8 mouse cellular contexts compared by ENCODE assay signal in the genomic region with DNA sequence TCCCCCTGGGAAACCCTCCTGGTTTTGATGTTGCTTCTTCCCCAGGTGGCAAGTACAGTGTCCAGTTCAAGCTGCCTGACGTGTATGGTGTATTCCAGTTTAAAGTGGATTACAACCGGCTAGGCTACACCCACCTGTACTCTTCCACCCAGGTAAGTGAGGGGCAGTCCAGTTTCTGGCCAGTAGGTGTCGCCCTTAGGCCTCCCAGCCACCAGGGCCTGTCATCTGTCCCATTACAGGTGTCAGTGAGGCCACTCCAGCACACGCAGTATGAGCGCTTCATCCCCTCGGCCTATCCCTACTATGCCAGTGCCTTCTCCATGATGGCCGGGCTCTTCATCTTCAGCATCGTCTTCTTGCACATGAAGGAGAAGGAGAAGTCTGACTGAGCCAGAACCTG. TPM values are rescaled to one million over a fixed set of nuclear protein-coding genes. Genes with fewer than 3 reads are reported as not detected.
DNase-seq lines count a peak whose midpoint lies in the region; ATAC-seq and TF ChIP-seq lines count a peak whose summit lies in the region.

No protein-coding gene starts in this region.

- TF ChIP-seq EP300 in liver, postnatal 0 days (IDR thresholded peaks at IDR 0.05; ENCODE audit: low read depth), result no peak

- H3K27ac ChIP-seq in neural tube, embryonic 13.5 days (replicated peaks), result no peak overlapping the region
- H3K27ac ChIP-seq in embryonic facial prominence, embryonic 14.5 days (replicated peaks; ENCODE audit: low read depth, low read length), result no peak overlapping the region
- no peak overlapping the region for H3K27ac ChIP-seq in intestine, embryonic 16.5 days (ENCODE audit: low read length)
- no peak overlapping the region for H3K27ac ChIP-seq in liver, postnatal 0 days (ENCODE audit: low read depth)
- H3K27ac ChIP-seq in small intestine, adult 2 months (ENCODE audit: insufficient read depth, low read depth, low read length), result no peak overlapping the region

- H3K9ac ChIP-seq in neural tube, embryonic 13.5 days, result no peak overlapping the region
- no peak overlapping the region for H3K9ac ChIP-seq in embryonic facial prominence, embryonic 14.5 days (ENCODE audit: low read depth, low read length)
- H3K9ac ChIP-seq in intestine, embryonic 16.5 days (ENCODE audit: low read depth, low read length), result no peak overlapping the region
- H3K9ac ChIP-seq in liver, postnatal 0 days (replicated peaks), result no peak overlapping the region

- no peak for TF ChIP-seq POLR2A in small intestine, adult 2 months (IDR thresholded peaks at IDR 0.05; ENCODE audit: low read depth, low read length)

- H3K4me3 ChIP-seq in neural tube, embryonic 13.5 days, result no peak overlapping the region
- no peak overlapping the region for H3K4me3 ChIP-seq in embryonic facial prominence, embryonic 14.5 days (ENCODE audit: low read depth, low read length)
- no peak overlapping the region for H3K4me3 ChIP-seq in intestine, embryonic 16.5 days (ENCODE audit: low read length)
- H3K4me3 ChIP-seq in liver, postnatal 0 days (ENCODE audit: low read depth, low read length), result no peak overlapping the region
- H3K4me3 ChIP-seq in small intestine, adult 2 months (ENCODE audit: low read depth, low read length), result no peak overlapping the region

- no peaks in the 10 kb centered on the region for H3K27me3 ChIP-seq in neural tube, embryonic 13.5 days
- no peaks in the 10 kb centered on the region for H3K27me3 ChIP-seq in embryonic facial prominence, embryonic 14.5 days (replicated peaks; ENCODE audit: control insufficient read depth, insufficient read depth, low read length)
- H3K27me3 ChIP-seq in intestine, embryonic 16.5 days (replicated peaks; ENCODE audit: control insufficient read depth, insufficient read depth, low read length), result no peaks in the 10 kb centered on the region
- no peaks in the 10 kb centered on the region for H3K27me3 ChIP-seq in liver, postnatal 0 days (ENCODE audit: insufficient read depth, low read length)
- no peaks in the 10 kb centered on the region for H3K27me3 ChIP-seq in small intestine, adult 2 months (ENCODE audit: control insufficient read depth, insufficient read depth, low read length)

- peaks cover 4% of the 10 kb centered on the region; the same call in 1 of the 2 replicates for H3K4me1 ChIP-seq in neural tube, embryonic 13.5 days (replicated peaks)
- H3K4me1 ChIP-seq in embryonic facial prominence, embryonic 14.5 days (ENCODE audit: control insufficient read depth, insufficient read depth, low read length), result no peaks in the 10 kb centered on the region
- H3K4me1 ChIP-seq in intestine, embryonic 16.5 days (ENCODE audit: control insufficient read depth, insufficient read depth, low read length), result no peaks in the 10 kb centered on the region
- H3K4me1 ChIP-seq in liver, postnatal 0 days (ENCODE audit: insufficient read depth), result no peaks in the 10 kb centered on the region
- H3K4me1 ChIP-seq in small intestine, adult 2 months (ENCODE audit: control insufficient read depth, insufficient read depth, insufficient read length, low read length), result peaks cover 5% of the 10 kb centered on the region

- H3K36me3 ChIP-seq in neural tube, embryonic 13.5 days, result peaks cover 90% of the 10 kb centered on the region
- peaks cover 80% of the 10 kb centered on the region for H3K36me3 ChIP-seq in embryonic facial prominence, embryonic 14.5 days (ENCODE audit: control insufficient read depth, insufficient read depth, low read length)
- H3K36me3 ChIP-seq in intestine, embryonic 16.5 days (ENCODE audit: control insufficient read depth, insufficient read depth, low read length), result peaks cover 34% of the 10 kb centered on the region
- peaks cover 79% of the 10 kb centered on the region for H3K36me3 ChIP-seq in liver, postnatal 0 days (replicated peaks; ENCODE audit: insufficient read depth, low read length)
- H3K36me3 ChIP-seq in small intestine, adult 2 months (ENCODE audit: control insufficient read depth, insufficient read depth, low read length), result peaks cover 53% of the 10 kb centered on the region

- ATAC-seq in neural tube, embryonic 13.5 days (ENCODE audit: low read depth), result peak; percentile 41
- peak; percentile 74 for ATAC-seq in embryonic facial prominence, embryonic 14.5 days (ENCODE audit: low read depth)
- ATAC-seq in intestine, embryonic 16.5 days, result peak; percentile 77
- ATAC-seq in liver, postnatal 0 days, result peak; percentile 73

- no peak overlapping the region for H3K4me2 ChIP-seq in neural tube, embryonic 13.5 days
- H3K4me2 ChIP-seq in embryonic facial prominence, embryonic 14.5 days (ENCODE audit: low read depth, low read length), result no peak overlapping the region
- H3K4me2 ChIP-seq in intestine, embryonic 16.5 days (ENCODE audit: low read depth, low read length), result no peak overlapping the region
- no peak overlapping the region for H3K4me2 ChIP-seq in liver, postnatal 0 days (ENCODE audit: low read depth, low read length)

- peak; percentile 89 for TF ChIP-seq CTCF in liver, postnatal 0 days (IDR thresholded peaks at IDR 0.05; ENCODE audit: low read depth)
- peak; percentile 90; the same call in 1 of the 2 replicates for TF ChIP-seq CTCF in small intestine, adult 2 months (IDR thresholded peaks at IDR 0.05; ENCODE audit: extremely low read depth, insufficient read length, insufficient replicate concordance, low read depth, low read length)

- 64% methylated on average over 8 of the region's 8 CpGs for WGBS in neural tube, embryonic 13.5 days
- WGBS in embryonic facial prominence, embryonic 14.5 days, result 66% methylated on average over 8 of the region's 8 CpGs
- WGBS in intestine, embryonic 16.5 days, result 55% methylated on average over 8 of the region's 8 CpGs
- WGBS in liver, postnatal 0 days (ENCODE audit: insufficient replicate concordance), result 61% methylated on average over 8 of the region's 8 CpGs
- 42% methylated on average over 8 of the region's 8 CpGs for WGBS in small intestine, adult 2 months

- DNase-seq in neural tube, embryonic 10.5 days (ENCODE audit: extremely low spot score, low spot score), result no peak
- peak; percentile 71 for DNase-seq in ZHBTc4 (ENCODE audit: low read depth, low spot score)
- no peak for DNase-seq in embryonic facial prominence, embryonic 14.5 days (ENCODE audit: low spot score)
- DNase-seq in liver, postnatal 0 days, result peak; percentile 72
- DNase-seq in right cerebral cortex, postnatal 25 days, result no peak

- H3K9me3 ChIP-seq in neural tube, embryonic 13.5 days, result no peaks in the 10 kb centered on the region
- no peaks in the 10 kb centered on the region for H3K9me3 ChIP-seq in embryonic facial prominence, embryonic 14.5 days (ENCODE audit: control insufficient read depth, low read length)
- no peaks in the 10 kb centered on the region for H3K9me3 ChIP-seq in intestine, embryonic 16.5 days (ENCODE audit: control insufficient read depth, low read length)
- H3K9me3 ChIP-seq in liver, postnatal 0 days (ENCODE audit: low read length), result no peaks in the 10 kb centered on the region

RNA-seq across cellular contexts. Expression of a gene that starts 7.1 kb away (rescaled TPM):
- polyA plus RNA-seq in neural tube, embryonic 13.5 days (2015; fragmentation: Nextera tagmentation; extraction: Ambion mirVana), result 214 and 216 TPM in 2 replicates
- 332 and 343 TPM in 2 replicates for polyA plus RNA-seq in embryonic facial prominence, embryonic 14.5 days (2014; fragmentation: Nextera tagmentation; extraction: Ambion mirVana)
- 415 and 427 TPM in 2 replicates for polyA plus RNA-seq in intestine, embryonic 16.5 days (2015; fragmentation: Nextera tagmentation; extraction: Ambion mirVana)
- polyA plus RNA-seq in liver, postnatal 0 days (2015; fragmentation: Nextera tagmentation; extraction: Ambion mirVana), result 102 and 111 TPM in 2 replicates
- polyA plus RNA-seq in small intestine, adult 2 months (2012; rRNA removed), result 150 and 244 TPM in 2 replicates

RNA-seq across cellular contexts. Expression of a gene that starts 14.5 kb away (rescaled TPM):
- 84.9 and 94.0 TPM in 2 replicates for polyA plus RNA-seq in neural tube, embryonic 13.5 days (2015; fragmentation: Nextera tagmentation; extraction: Ambion mirVana)
- polyA plus RNA-seq in embryonic facial prominence, embryonic 14.5 days (2014; fragmentation: Nextera tagmentation; extraction: Ambion mirVana), result 30.5 and 32.6 TPM in 2 replicates
- 30.7 and 38.9 TPM in 2 replicates for polyA plus RNA-seq in intestine, embryonic 16.5 days (2015; fragmentation: Nextera tagmentation; extraction: Ambion mirVana)
- 52.5 and 69.5 TPM in 2 replicates for polyA plus RNA-seq in liver, postnatal 0 days (2015; fragmentation: Nextera tagmentation; extraction: Ambion mirVana)
- 54.9 and 134 TPM in 2 replicates for polyA plus RNA-seq in small intestine, adult 2 months (2012; rRNA removed)

RNA-seq across cellular contexts. Expression of a gene that starts 56.2 kb away (rescaled TPM):
- 6.4 and 7.1 TPM in 2 replicates for polyA plus RNA-seq in neural tube, embryonic 13.5 days (2015; fragmentation: Nextera tagmentation; extraction: Ambion mirVana)
- 6.3 and 10.1 TPM in 2 replicates for polyA plus RNA-seq in embryonic facial prominence, embryonic 14.5 days (2014; fragmentation: Nextera tagmentation; extraction: Ambion mirVana)
- 39.2 and 42.4 TPM in 2 replicates for polyA plus RNA-seq in intestine, embryonic 16.5 days (2015; fragmentation: Nextera tagmentation; extraction: Ambion mirVana)
- 17.7 and 24.2 TPM in 2 replicates for polyA plus RNA-seq in liver, postnatal 0 days (2015; fragmentation: Nextera tagmentation; extraction: Ambion mirVana)
- 218 and 419 TPM in 2 replicates for polyA plus RNA-seq in small intestine, adult 2 months (2012; rRNA removed)

Comparison
In these comparisons a context has a peak if more than half of its experiments do, and no peak if none do; other contexts are left out.
1. DNase-seq: peak in ZHBTc4 (single experiment) and liver, postnatal 0 days (single experiment); none in neural tube, embryonic 10.5 days (single experiment), embryonic facial prominence, embryonic 14.5 days (single experiment) and right cerebral cortex, postnatal 25 days (single experiment).
2. Peak in every context shown above with its lines, with median percentiles within 50 percentile points of each other: ATAC-seq.